Mouse (Mus musculus) adrenal gland, postnatal 4 days (tissue): Measurements from ENCODE around the gene Asic2. TPM values are rescaled to one million over a fixed set of nuclear protein-coding genes. Genes with fewer than 3 reads are reported as not detected.

Source experiments
- DNase-seq, 2 experiments: peaks; one replicate each; pipeline ENCODE4 v3.0.0; 2021 to 2022; ENCODE audit warnings: low spot score in 2 of 2, mixed read lengths in 2 of 2
- total RNA-seq, 2 experiments: library from RNA; stranded (reverse); gene quantifications; 2 replicates each; pipeline ENCODE4 v1.2.3; 2021

The Asic2 gene
- total RNA-seq, 2 experiments from 2014 or later = 4.4 to 6.0 TPM

GRCm38 (mm10) chr11:81845686-81846036 is 122.6 kb downstream of the Asic2 start:
- DNase-seq = no peak

- no peak for DNase-seq
These were observed 123.1 kb downstream of the Asic2 start for GRCm38 (mm10) chr11:81845010-81845685.

GRCm38 (mm10) chr11:81841001-81841400 is 127.3 kb downstream of the Asic2 start:
- no peak for DNase-seq

GRCm38 (mm10) chr11:81838426-81838825 is 129.8 kb downstream of the Asic2 start:
- no peak for DNase-seq

- DNase-seq = no peak
These were observed 135.9 kb downstream of the Asic2 start for GRCm38 (mm10) chr11:81832381-81832780.

GRCm38 (mm10) chr11:81816531-81816930 is 151.7 kb downstream of the Asic2 start:
- DNase-seq = no peak

GRCm38 (mm10) chr11:81814816-81815215 is 153.4 kb downstream of the Asic2 start:
- no peak for DNase-seq

- no peak for DNase-seq
These were observed 161.2 kb downstream of the Asic2 start for GRCm38 (mm10) chr11:81806905-81807659.

- no peak for DNase-seq
These were observed 164.7 kb downstream of the Asic2 start for GRCm38 (mm10) chr11:81803544-81803943.

GRCm38 (mm10) chr11:81802614-81803013 is 165.6 kb downstream of the Asic2 start:
- DNase-seq = no peak

GRCm38 (mm10) chr11:81800899-81801298 is 167.4 kb downstream of the Asic2 start:
- DNase-seq = no peak

GRCm38 (mm10) chr11:81793588-81793987 is 174.7 kb downstream of the Asic2 start:
- DNase-seq = no peak

- DNase-seq = no peak
These were observed 176.7 kb downstream of the Asic2 start for GRCm38 (mm10) chr11:81791579-81791978.

GRCm38 (mm10) chr11:81780596-81780995 is 187.7 kb downstream of the Asic2 start:
- DNase-seq = no peak

GRCm38 (mm10) chr11:81779881-81780280 is 188.4 kb downstream of the Asic2 start:
- no peak for DNase-seq

- no peak for DNase-seq
These were observed 196.9 kb downstream of the Asic2 start for GRCm38 (mm10) chr11:81771195-81771895.

GRCm38 (mm10) chr11:81769691-81770260 is 198.5 kb downstream of the Asic2 start:
- no peak for DNase-seq

GRCm38 (mm10) chr11:81768305-81768704 is 200.0 kb downstream of the Asic2 start:
- DNase-seq = no peak

- no peak for DNase-seq
These were observed 200.5 kb downstream of the Asic2 start for GRCm38 (mm10) chr11:81767781-81768180.

GRCm38 (mm10) chr11:81765288-81765687 is 203.0 kb downstream of the Asic2 start:
- DNase-seq = no peak

GRCm38 (mm10) chr11:81764778-81765177 is 203.5 kb downstream of the Asic2 start:
- DNase-seq = no peak

GRCm38 (mm10) chr11:81757221-81757620 is 211.0 kb downstream of the Asic2 start:
- DNase-seq = no peak
